Mouse (Mus musculus) kidney, embryonic 14.5 days (tissue): ENCODE data around the gene Rab37. TPM values are rescaled to one million over a fixed set of nuclear protein-coding genes. Genes with fewer than 3 reads are reported as not detected.

ENCODE experiments used
- ATAC-seq: fragments of 200-750 bp; cut with Nextera tagmentation; 2 replicates; pipeline ENCODE4 v1.8.0; 2017; ENCODE audit warnings: moderate number of reproducible peaks, mild to moderate bottlenecking, moderate TSS enrichment, moderate library complexity; ENCODE audit not compliant: low FRiP score, low TSS enrichment
- H3K27ac ChIP-seq: fragments of 300-500 bp; sonication (generic); 2 replicates; pipeline ENCODE4 v1.5.1; 2014; ENCODE audit warnings: low read depth, mild to moderate bottlenecking, low read length, moderate library complexity, mixed read lengths
- H3K27me3 ChIP-seq: fragments of 300-500 bp; sonication (generic); 2 replicates; pipeline ENCODE4 v1.6.1; 2014; ENCODE audit warnings: mild to moderate bottlenecking, low read length; ENCODE audit not compliant: control insufficient read depth, insufficient read depth
- H3K36me3 ChIP-seq: fragments of 300-500 bp; sonication (generic); 2 replicates; pipeline ENCODE4 v1.6.1; 2014; ENCODE audit warnings: low read length, mixed read lengths; ENCODE audit not compliant: control insufficient read depth, insufficient read depth
- H3K4me1 ChIP-seq: fragments of 300-500 bp; sonication (generic); 2 replicates; pipeline ENCODE4 v1.6.1; 2014; ENCODE audit warnings: low read length, mixed read lengths; ENCODE audit not compliant: control insufficient read depth, insufficient read depth
- H3K4me2 ChIP-seq: fragments of 300-500 bp; sonication (generic); replicated peaks from 2 replicates; pipeline ENCODE4 v1.6.1; 2014; ENCODE audit warnings: low read depth, mild to moderate bottlenecking, low read length
- H3K4me3 ChIP-seq: fragments of 300-500 bp; sonication (generic); 2 replicates; pipeline ENCODE4 v1.5.1; 2014; ENCODE audit warnings: mild to moderate bottlenecking, low read length
- H3K9ac ChIP-seq: fragments of 300-500 bp; sonication (generic); 2 replicates; pipeline ENCODE4 v1.6.1; 2014; ENCODE audit warnings: low read depth, mild to moderate bottlenecking, low read length, moderate library complexity
- H3K9me3 ChIP-seq: fragments of 300-500 bp; sonication (generic); 2 replicates; pipeline ENCODE4 v1.6.1; 2016; ENCODE audit warnings: low read length; ENCODE audit not compliant: control insufficient read depth
- WGBS: fragments of 180-500 bp; shearing (Covaris S2); extraction: QIAGEN DNeasy Blood & Tissue Kit; methylation state at CpG from one replicate; pipeline ENCODE4 v1.1.7; 2014; 5-methylcytosine and 5-hydroxymethylcytosine counted together
- polyA plus RNA-seq: library from polyadenylated mRNA; unstranded; fragments of >200 nt; fragmentation: Nextera tagmentation; extraction: Ambion mirVana; gene quantifications from 2 replicates; pipeline ENCODE4 v1.2.1, GENCODE M21; 2014

Gene Rab37
- polyA plus RNA-seq, 1 experiment from 2014 or later = 0.96 TPM

GRCm38 (mm10) chr11:115081373-115081772, 9.9 kb upstream of the Rab37 start:
- H3K4me2 ChIP-seq = no peak overlapping the region
- H3K36me3 ChIP-seq = no peaks in the 10 kb centered on the region
- H3K9ac ChIP-seq = no peak overlapping the region
- no peaks in the 10 kb centered on the region for H3K4me1 ChIP-seq
- no peak overlapping the region for H3K4me3 ChIP-seq
- WGBS = 63% methylated on average over 3 of the region's 3 CpGs
- no peak for ATAC-seq
- no peaks in the 10 kb centered on the region for H3K9me3 ChIP-seq
- H3K27ac ChIP-seq = no peak overlapping the region
- H3K27me3 ChIP-seq = peaks cover 6% of the 10 kb centered on the region

DNA sequence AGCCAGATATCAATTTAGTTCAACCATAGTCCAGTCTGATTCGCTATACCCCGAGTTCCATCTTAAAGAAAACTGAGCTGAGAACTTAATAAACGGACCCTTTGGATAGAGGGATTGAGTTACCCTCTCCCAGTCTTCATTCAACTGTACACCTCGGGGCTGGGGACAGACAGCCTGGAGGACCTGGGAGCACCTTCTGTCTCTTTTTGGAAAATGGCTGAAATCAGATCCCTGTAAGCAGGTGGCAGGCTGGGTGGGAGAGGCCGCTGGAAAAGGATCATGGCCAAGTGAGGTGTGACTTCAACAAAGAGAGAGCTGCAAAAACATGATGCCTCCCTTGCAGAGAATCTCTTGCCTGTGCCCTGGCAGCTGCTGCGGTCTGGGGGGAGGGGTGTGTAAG, 9.0 kb upstream of the Rab37 start:
- Histone ChIP-seq H3K27me3 (peaks cover 6% of the 10 kb centered on the region), H3K9ac (no peak overlapping the region), H3K9me3 (no peaks in the 10 kb centered on the region), H3K27ac (no peak overlapping the region), H3K4me3 (no peak overlapping the region), H3K4me1 (no peaks in the 10 kb centered on the region), H3K4me2 (no peak overlapping the region), H3K36me3 (no peaks in the 10 kb centered on the region)
- 38% methylated on average over 6 of the region's 6 CpGs for WGBS
- peak; percentile 58; the same call in 1 of the 2 replicates for ATAC-seq

- H3K4me3 ChIP-seq = no peak overlapping the region
- H3K27me3 ChIP-seq = peaks cover 6% of the 10 kb centered on the region
- H3K36me3 ChIP-seq = no peaks in the 10 kb centered on the region
- H3K4me1 ChIP-seq = no peaks in the 10 kb centered on the region
- no peak overlapping the region for H3K27ac ChIP-seq
- H3K9ac ChIP-seq = no peak overlapping the region
- peak; percentile 60; the same call in 1 of the 2 replicates for ATAC-seq
- WGBS = 46% methylated on average over 18 of the region's 18 CpGs
- H3K9me3 ChIP-seq = no peaks in the 10 kb centered on the region
- no peak overlapping the region for H3K4me2 ChIP-seq
Observed at GRCm38 (mm10) chr11:115083376-115084139, 7.7 kb upstream of the Rab37 start.

DNA sequence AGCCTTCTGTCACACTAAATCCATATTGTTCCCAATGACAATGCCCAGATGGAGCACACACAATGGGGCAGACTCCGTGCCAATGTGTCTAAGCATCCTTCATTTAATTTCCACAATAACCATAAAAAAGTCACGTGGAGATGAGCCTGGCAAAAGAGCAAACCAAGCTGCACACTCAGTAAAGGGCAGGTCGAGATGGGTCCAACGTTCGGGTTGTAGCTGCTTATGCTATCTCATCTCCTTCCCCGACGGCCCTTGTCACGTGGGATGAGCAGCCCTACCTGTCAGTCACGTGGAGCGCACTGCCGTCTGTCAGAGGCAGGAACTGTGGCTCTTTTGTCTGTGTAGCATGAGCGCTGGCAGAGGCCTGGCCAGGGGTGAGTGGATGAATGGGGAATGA, 6.6 kb upstream of the Rab37 start:
- H3K27me3 ChIP-seq = peaks cover 8% of the 10 kb centered on the region
- H3K27ac ChIP-seq = no peak overlapping the region
- H3K4me1 ChIP-seq = no peaks in the 10 kb centered on the region
- no peak overlapping the region for H3K4me2 ChIP-seq
- H3K9me3 ChIP-seq = no peaks in the 10 kb centered on the region
- no peak for ATAC-seq
- no peak overlapping the region for H3K4me3 ChIP-seq
- WGBS = 51% methylated on average over 12 of the region's 12 CpGs
- no peak overlapping the region for H3K9ac ChIP-seq
- H3K36me3 ChIP-seq = no peaks in the 10 kb centered on the region

DNA sequence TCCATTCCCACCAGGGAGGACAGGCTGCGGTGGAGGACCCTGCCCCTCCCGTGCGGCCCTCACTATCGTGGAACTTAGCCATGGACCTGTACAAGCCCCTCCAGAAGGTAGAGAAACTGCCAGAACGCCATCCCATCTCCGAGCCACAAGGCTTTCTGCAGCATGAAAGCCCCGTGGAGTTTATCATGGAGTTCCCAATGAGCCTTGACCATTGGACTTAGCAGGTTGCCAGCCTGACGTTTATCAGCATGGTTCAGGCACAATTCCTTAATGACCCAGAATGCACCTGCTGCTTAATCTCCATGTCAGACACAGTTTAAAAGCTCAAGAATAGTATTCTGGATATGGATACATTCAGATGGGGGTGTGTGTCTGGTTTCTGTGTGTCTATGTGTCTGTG, 6.2 kb upstream of the Rab37 start:
- H3K36me3 ChIP-seq = no peaks in the 10 kb centered on the region
- H3K9me3 ChIP-seq = 0 out of 2 replicates have a peak, but pooled peaks cover 2% of the 10 kb centered on the region
- no peaks in the 10 kb centered on the region for H3K4me1 ChIP-seq
- H3K27ac ChIP-seq = no peak overlapping the region
- H3K4me3 ChIP-seq = no peak overlapping the region
- peaks cover 8% of the 10 kb centered on the region for H3K27me3 ChIP-seq
- WGBS = 71% methylated on average over 8 of the region's 8 CpGs
- ATAC-seq = no peak
- no peak overlapping the region for H3K4me2 ChIP-seq
- no peak overlapping the region for H3K9ac ChIP-seq

GRCm38 (mm10) chr11:115086213-115086612, 5.0 kb upstream of the Rab37 start:
- no peak overlapping the region for H3K27ac ChIP-seq
- H3K4me2 ChIP-seq = no peak overlapping the region
- no peak overlapping the region for H3K4me3 ChIP-seq
- H3K9ac ChIP-seq = no peak overlapping the region
- peaks cover 18% of the 10 kb centered on the region for H3K27me3 ChIP-seq
- no peaks in the 10 kb centered on the region for H3K4me1 ChIP-seq
- no peak for ATAC-seq
- H3K9me3 ChIP-seq = 0 out of 2 replicates have a peak, but pooled peaks cover 2% of the 10 kb centered on the region
- H3K36me3 ChIP-seq = no peaks in the 10 kb centered on the region
- 49% methylated on average over 7 of the region's 7 CpGs for WGBS

DNA sequence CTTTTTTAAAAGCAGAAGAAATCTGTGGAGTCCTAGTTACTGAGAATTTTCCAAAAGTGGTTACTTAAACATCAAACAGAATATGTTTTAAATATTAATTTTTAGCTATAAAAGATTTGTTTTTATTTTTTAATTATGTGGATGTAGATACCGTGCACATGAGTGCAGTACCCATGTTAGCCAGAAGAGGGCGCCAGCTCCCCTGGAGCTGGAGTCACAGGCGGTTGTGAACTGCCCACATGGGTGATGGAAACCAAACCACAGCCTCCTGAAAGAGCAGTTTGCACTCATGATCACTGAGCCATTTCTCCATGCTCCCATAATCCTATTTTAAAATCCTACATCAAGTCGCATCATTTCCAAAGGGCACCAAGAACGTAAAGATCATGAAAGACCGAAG, 1.4 kb upstream of the Rab37 start:
- H3K4me1 ChIP-seq = no peaks in the 10 kb centered on the region
- H3K4me2 ChIP-seq = no peak overlapping the region
- no peaks in the 10 kb centered on the region for H3K36me3 ChIP-seq
- peaks cover 6% of the 10 kb centered on the region; the same call in 1 of the 2 replicates for H3K9me3 ChIP-seq
- no peak overlapping the region for H3K4me3 ChIP-seq
- no peak for ATAC-seq
- 63% methylated on average over 6 of the region's 6 CpGs for WGBS
- no peak overlapping the region for H3K27ac ChIP-seq
- peaks cover 24% of the 10 kb centered on the region for H3K27me3 ChIP-seq
- no peak overlapping the region for H3K9ac ChIP-seq

GRCm38 (mm10) chr11:115092140-115092539, 909 bp downstream of the Rab37 start:
- no peaks in the 10 kb centered on the region for H3K4me1 ChIP-seq
- H3K36me3 ChIP-seq = no peaks in the 10 kb centered on the region
- WGBS = 29% methylated on average over 4 of the region's 4 CpGs
- no peak overlapping the region for H3K9ac ChIP-seq
- no peak overlapping the region for H3K27ac ChIP-seq
- H3K27me3 ChIP-seq = peaks cover 22% of the 10 kb centered on the region
- peak overlapping the region; percentile 11; the same call in 1 of the 2 replicates for H3K4me2 ChIP-seq
- peaks cover 6% of the 10 kb centered on the region; the same call in 1 of the 2 replicates for H3K9me3 ChIP-seq
- ATAC-seq = no peak
- H3K4me3 ChIP-seq = no peak overlapping the region

- Histone ChIP-seq H3K9me3 (peaks cover 1% of the 10 kb centered on the region; the same call in 1 of the 2 replicates), H3K4me3 (no peak overlapping the region), H3K9ac (no peak overlapping the region), H3K4me1 (no peaks in the 10 kb centered on the region), H3K27me3 (no peaks in the 10 kb centered on the region; the same call in 1 of the 2 replicates), H3K36me3 (no peaks in the 10 kb centered on the region), H3K4me2 (no peak overlapping the region), H3K27ac (no peak overlapping the region)
- ATAC-seq = no peak
- 49% methylated on average over 10 of the region's 10 CpGs for WGBS
Observed at GRCm38 (mm10) chr11:115098203-115098932, 7.1 kb downstream of the Rab37 start.
